Mouse (Mus musculus) liver, embryonic 14.5 days (tissue): ENCODE data around the gene Elavl2.

ENCODE experiments used
- CTCF ChIP-seq: IDR thresholded peaks from 2 replicates; pipeline ENCODE4 v1.5.1; 2016; ENCODE audit warnings: antibody characterized with exemption, low read depth, control low read depth
- EP300 ChIP-seq: IDR thresholded peaks from 2 replicates; pipeline ENCODE4 v1.6.1; 2016; ENCODE audit warnings: antibody characterized with exemption, low read depth

DNA sequence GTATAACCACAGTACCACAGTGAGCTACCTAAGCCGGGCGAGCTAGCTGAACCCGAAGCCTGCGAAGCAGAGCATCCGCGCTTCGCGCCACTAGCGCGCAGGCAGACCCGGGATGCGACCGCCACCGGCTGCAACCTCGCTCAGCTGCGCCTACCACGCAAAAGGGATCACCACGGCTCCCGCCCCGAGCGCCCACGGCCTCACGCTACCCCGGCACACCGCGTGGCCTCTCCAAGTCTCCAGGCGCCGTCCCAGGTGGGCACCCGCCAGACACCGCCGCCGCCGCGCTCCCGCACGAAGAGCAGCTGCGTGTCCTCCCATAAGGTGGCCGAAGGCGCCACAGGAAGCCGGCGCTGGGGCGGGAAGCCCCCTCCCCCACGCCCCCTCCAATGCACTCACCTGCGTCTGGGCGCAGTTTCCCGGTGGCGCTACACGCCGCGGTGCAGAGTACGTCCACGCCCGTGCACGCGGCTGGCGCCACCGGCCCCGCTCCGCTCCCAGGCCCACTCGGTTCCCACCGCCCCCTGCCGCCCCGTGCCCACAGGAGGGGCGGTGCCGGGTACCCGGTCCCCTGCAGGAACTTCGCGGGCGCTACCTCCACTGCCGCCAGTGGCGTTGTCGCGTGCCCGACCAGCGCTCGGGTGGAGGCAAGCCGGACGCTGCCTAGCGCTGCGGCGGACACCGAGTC, 29.3 kb downstream of the Elavl2 start:
- no peak for TF ChIP-seq CTCF
- no peak for TF ChIP-seq EP300
